9 mouse cellular contexts compared by ENCODE assay signal in genomic region chr7:126795387-126796317, GRCm38 (mm10). TPM values are rescaled to one million over a fixed set of nuclear protein-coding genes. Genes with fewer than 3 reads are reported as not detected.
A peak's percentile ranks its signal among the peaks of the same experiment; 100 is the strongest.
DNase-seq lines count a peak whose midpoint lies in the region; ATAC-seq lines count a peak whose summit lies in the region.
"Had no signal": no experiment of that assay in that cellular context is flagged by ENCODE, and none has a peak within 500 bp of the region (broad histone marks: within the 10 kb centered on the region; RNA-seq: fewer than 3 reads in every experiment).

No protein-coding gene starts in this region.

- peaks cover 12 to 37% of the 10 kb centered on the region in 2 experiments for H3K4me1 ChIP-seq in heart, embryonic 14.5 days (ENCODE audit: control insufficient read depth in 2 of 2, insufficient read depth in 2 of 2, low read length in 2 of 2)
- peaks cover 52% of the 10 kb centered on the region for H3K4me1 ChIP-seq in midbrain, embryonic 13.5 days (replicated peaks)
- peaks cover 54% of the 10 kb centered on the region for H3K4me1 ChIP-seq in midbrain, embryonic 15.5 days
- peaks cover 56% of the 10 kb centered on the region for H3K4me1 ChIP-seq in heart, embryonic 16.5 days (ENCODE audit: control insufficient read depth, insufficient read depth, low read length)

- H3K4me3 ChIP-seq in heart, embryonic 14.5 days (ENCODE audit: control insufficient read depth in 1 of 2, insufficient read depth in 1 of 2, low read depth in 1 of 2, low read length in 2 of 2) = 0 out of 4 replicates have a peak overlapping the region, but pooled peaks of 1 of the 2 experiments have one; percentile 72
- no peak overlapping the region for H3K4me3 ChIP-seq in midbrain, embryonic 13.5 days (replicated peaks)
- no peak overlapping the region for H3K4me3 ChIP-seq in midbrain, embryonic 15.5 days
- H3K4me3 ChIP-seq in heart, embryonic 16.5 days (ENCODE audit: low read length) = peak overlapping the region; percentile 80; the same call in 1 of the 2 replicates
- H3K4me3 ChIP-seq: liver, embryonic 15.5 days had no signal

- DNase-seq in heart, adult 9 months (ENCODE audit: low spot score in 2 of 2) = no peak

- no peak overlapping the region for H3K27ac ChIP-seq in heart, embryonic 14.5 days (replicated peaks in 1 of 2; ENCODE audit: control insufficient read depth in 1 of 2, insufficient read depth in 1 of 2, low read depth in 2 of 2, low read length in 2 of 2)
- H3K27ac ChIP-seq in midbrain, embryonic 13.5 days = no peak overlapping the region
- H3K27ac ChIP-seq in midbrain, embryonic 15.5 days = no peak overlapping the region
- H3K27ac ChIP-seq in heart, embryonic 16.5 days (ENCODE audit: low read length) = no peak overlapping the region

- no peak for ATAC-seq in heart, embryonic 14.5 days (ENCODE audit: insufficient number of reproducible peaks, insufficient read depth, low FRiP score, low read depth)
- no peak for ATAC-seq in midbrain, embryonic 13.5 days
- ATAC-seq in midbrain, embryonic 15.5 days (replicated peaks) = no peak
- ATAC-seq in heart, embryonic 16.5 days (replicated peaks; ENCODE audit: extremely low read depth, insufficient read depth, low FRiP score) = no peak
- ATAC-seq in megakaryocyte progenitor cell, adult 5-6 weeks (replicated peaks; ENCODE audit: poor library complexity) = no peak
- no peak for ATAC-seq in megakaryocyte-erythroid progenitor cell, adult 5-6 weeks (replicated peaks; ENCODE audit: low FRiP score, low TSS enrichment, poor library complexity, severe bottlenecking)

- peaks cover 43% of the 10 kb centered on the region for H3K36me3 ChIP-seq in heart, embryonic 14.5 days (ENCODE audit: control insufficient read depth, insufficient read depth, low read length)
- H3K36me3 ChIP-seq in midbrain, embryonic 13.5 days = peaks cover 29% of the 10 kb centered on the region
- H3K36me3 ChIP-seq in midbrain, embryonic 15.5 days (replicated peaks) = peaks cover 13% of the 10 kb centered on the region
- peaks cover 28% of the 10 kb centered on the region for H3K36me3 ChIP-seq in heart, embryonic 16.5 days (ENCODE audit: control insufficient read depth, insufficient read depth)

- 78% methylated on average over 16 of the region's 16 CpGs for WGBS in heart, embryonic 14.5 days
- WGBS in midbrain, embryonic 13.5 days = 81% methylated on average over 16 of the region's 16 CpGs
- 81% methylated on average over 16 of the region's 16 CpGs for WGBS in midbrain, embryonic 15.5 days
- WGBS in heart, embryonic 16.5 days = 77% methylated on average over 16 of the region's 16 CpGs

- H3K27me3 ChIP-seq in heart, embryonic 14.5 days (ENCODE audit: control insufficient read depth, insufficient read depth, low read length) = no peaks in the 10 kb centered on the region
- no peaks in the 10 kb centered on the region for H3K27me3 ChIP-seq in midbrain, embryonic 13.5 days
- no peaks in the 10 kb centered on the region for H3K27me3 ChIP-seq in midbrain, embryonic 15.5 days (replicated peaks)
- no peaks in the 10 kb centered on the region for H3K27me3 ChIP-seq in heart, embryonic 16.5 days (ENCODE audit: control insufficient read depth, insufficient read depth, low read length)
- H3K27me3 ChIP-seq: liver, embryonic 15.5 days had no signal

- peak overlapping the region; percentile 97; the same call in 1 of the 2 replicates for H3K9ac ChIP-seq in heart, embryonic 14.5 days (ENCODE audit: low read length)
- H3K9ac ChIP-seq in midbrain, embryonic 13.5 days (replicated peaks) = no peak overlapping the region
- H3K9ac ChIP-seq in midbrain, embryonic 15.5 days = no peak overlapping the region
- H3K9ac ChIP-seq in heart, embryonic 16.5 days (ENCODE audit: low read length) = no peak overlapping the region

- no peaks in the 10 kb centered on the region for H3K9me3 ChIP-seq in heart, embryonic 14.5 days (ENCODE audit: control insufficient read depth, low read length)
- no peaks in the 10 kb centered on the region for H3K9me3 ChIP-seq in midbrain, embryonic 13.5 days
- H3K9me3 ChIP-seq in midbrain, embryonic 15.5 days = no peaks in the 10 kb centered on the region
- no peaks in the 10 kb centered on the region for H3K9me3 ChIP-seq in heart, embryonic 16.5 days (replicated peaks; ENCODE audit: control insufficient read depth, low read length)
- H3K9me3 ChIP-seq: liver, embryonic 15.5 days had no signal

- H3K4me2 ChIP-seq in heart, embryonic 14.5 days (ENCODE audit: low read length) = peak overlapping the region; percentile 82
- 0 out of 2 replicates have a peak overlapping the region, but pooled peaks have one; percentile 82 for H3K4me2 ChIP-seq in midbrain, embryonic 13.5 days (replicated peaks)
- no peak overlapping the region for H3K4me2 ChIP-seq in midbrain, embryonic 15.5 days
- H3K4me2 ChIP-seq in heart, embryonic 16.5 days (ENCODE audit: low read depth, low read length) = peak overlapping the region; percentile 78

RNA-seq across cellular contexts. Expression of gene Fam57b, which starts 1.8 kb away (rescaled TPM):
- polyA plus RNA-seq in heart, embryonic 14.5 days (2014; fragmentation: Nextera tagmentation; extraction: Ambion mirVana) = 0.81 and 1.2 TPM in 2 replicates
- polyA plus RNA-seq in midbrain, embryonic 13.5 days (2015; fragmentation: Nextera tagmentation; extraction: Ambion mirVana) = 48.3 and 52.6 TPM in 2 replicates
- 60.4 and 65.4 TPM in 2 replicates for polyA plus RNA-seq in midbrain, embryonic 15.5 days (2015; fragmentation: Nextera tagmentation; extraction: Ambion mirVana)
- 0.86 and 1.4 TPM in 2 replicates for polyA plus RNA-seq in heart, embryonic 16.5 days (2015; fragmentation: Nextera tagmentation; extraction: Ambion mirVana)
- total RNA-seq in megakaryocyte progenitor cell, adult 5-6 weeks (2015) = not detected in 2 replicates
- total RNA-seq in megakaryocyte progenitor cell, adult 5-6 weeks (2017) = not detected in 2 replicates
- total RNA-seq in megakaryocyte-erythroid progenitor cell, adult 5-6 weeks (2014; fragmentation: Nextera tagmentation) = 0.61 TPM in 1 of 2 replicates, not detected in the other
- total RNA-seq in megakaryocyte-erythroid progenitor cell, adult 5-6 weeks (2017) = 0.42 TPM in 1 of 2 replicates, not detected in the other
- total RNA-seq: hematopoietic stem cell, adult 5-6 weeks had no signal
- polyA plus RNA-seq: liver, embryonic 15.5 days had no signal

RNA-seq across cellular contexts. Expression of gene Ppp4c, which starts 3.4 kb away (rescaled TPM):
- 132 and 146 TPM in 2 replicates for polyA plus RNA-seq in heart, embryonic 14.5 days (2014; fragmentation: Nextera tagmentation; extraction: Ambion mirVana)
- 224 and 241 TPM in 2 replicates for polyA plus RNA-seq in midbrain, embryonic 13.5 days (2015; fragmentation: Nextera tagmentation; extraction: Ambion mirVana)
- 191 and 192 TPM in 2 replicates for polyA plus RNA-seq in midbrain, embryonic 15.5 days (2015; fragmentation: Nextera tagmentation; extraction: Ambion mirVana)
- 133 and 159 TPM in 2 replicates for polyA plus RNA-seq in heart, embryonic 16.5 days (2015; fragmentation: Nextera tagmentation; extraction: Ambion mirVana)
- 209 and 216 TPM in 2 replicates for total RNA-seq in megakaryocyte progenitor cell, adult 5-6 weeks (2015)
- total RNA-seq in megakaryocyte progenitor cell, adult 5-6 weeks (2017) = 113 and 131 TPM in 2 replicates
- 176 and 189 TPM in 2 replicates for total RNA-seq in megakaryocyte-erythroid progenitor cell, adult 5-6 weeks (2014; fragmentation: Nextera tagmentation)
- total RNA-seq in megakaryocyte-erythroid progenitor cell, adult 5-6 weeks (2017) = 104 and 127 TPM in 2 replicates

RNA-seq across cellular contexts. Expression of gene Tbx6, which starts 14.4 kb away (rescaled TPM):
- 0.26 TPM in 1 of 2 replicates, not detected in the other for polyA plus RNA-seq in heart, embryonic 14.5 days (2014; fragmentation: Nextera tagmentation; extraction: Ambion mirVana)
- 0.36 and 0.49 TPM in 2 replicates for polyA plus RNA-seq in midbrain, embryonic 13.5 days (2015; fragmentation: Nextera tagmentation; extraction: Ambion mirVana)
- 0.37 and 0.57 TPM in 2 replicates for polyA plus RNA-seq in midbrain, embryonic 15.5 days (2015; fragmentation: Nextera tagmentation; extraction: Ambion mirVana)
- polyA plus RNA-seq in heart, embryonic 16.5 days (2015; fragmentation: Nextera tagmentation; extraction: Ambion mirVana) = 0.09 and 0.58 TPM in 2 replicates
- 0.34 and 0.42 TPM in 2 replicates for total RNA-seq in megakaryocyte progenitor cell, adult 5-6 weeks (2015)
- total RNA-seq in megakaryocyte progenitor cell, adult 5-6 weeks (2017) = 0.14 TPM in 1 of 2 replicates, not detected in the other
- total RNA-seq in megakaryocyte-erythroid progenitor cell, adult 5-6 weeks (2014; fragmentation: Nextera tagmentation) = 0.69 and 3.1 TPM in 2 replicates
- not detected in 2 replicates for total RNA-seq in megakaryocyte-erythroid progenitor cell, adult 5-6 weeks (2017)
- total RNA-seq: hematopoietic stem cell, adult 5-6 weeks had no signal

RNA-seq across cellular contexts. Expression of gene Ypel3, which starts 18.9 kb away (rescaled TPM):
- 102 and 121 TPM in 2 replicates for polyA plus RNA-seq in heart, embryonic 14.5 days (2014; fragmentation: Nextera tagmentation; extraction: Ambion mirVana)
- polyA plus RNA-seq in midbrain, embryonic 13.5 days (2015; fragmentation: Nextera tagmentation; extraction: Ambion mirVana) = 163 and 180 TPM in 2 replicates
- 201 and 224 TPM in 2 replicates for polyA plus RNA-seq in midbrain, embryonic 15.5 days (2015; fragmentation: Nextera tagmentation; extraction: Ambion mirVana)
- polyA plus RNA-seq in heart, embryonic 16.5 days (2015; fragmentation: Nextera tagmentation; extraction: Ambion mirVana) = 80.8 and 84.6 TPM in 2 replicates
- total RNA-seq in megakaryocyte progenitor cell, adult 5-6 weeks (2015) = 25.4 and 32.4 TPM in 2 replicates
- total RNA-seq in megakaryocyte progenitor cell, adult 5-6 weeks (2017) = 11.8 and 15.1 TPM in 2 replicates
- 26.6 and 40.6 TPM in 2 replicates for total RNA-seq in megakaryocyte-erythroid progenitor cell, adult 5-6 weeks (2014; fragmentation: Nextera tagmentation)
- 20.2 and 22.6 TPM in 2 replicates for total RNA-seq in megakaryocyte-erythroid progenitor cell, adult 5-6 weeks (2017)

RNA-seq across cellular contexts. Expression of gene Gdpd3, which starts 29.5 kb away (rescaled TPM):
- 0.67 and 2.7 TPM in 2 replicates for polyA plus RNA-seq in heart, embryonic 14.5 days (2014; fragmentation: Nextera tagmentation; extraction: Ambion mirVana)
- polyA plus RNA-seq in midbrain, embryonic 13.5 days (2015; fragmentation: Nextera tagmentation; extraction: Ambion mirVana) = 2.5 and 2.9 TPM in 2 replicates
- 2.2 and 2.3 TPM in 2 replicates for polyA plus RNA-seq in midbrain, embryonic 15.5 days (2015; fragmentation: Nextera tagmentation; extraction: Ambion mirVana)
- 0.75 and 1.00 TPM in 2 replicates for polyA plus RNA-seq in heart, embryonic 16.5 days (2015; fragmentation: Nextera tagmentation; extraction: Ambion mirVana)
- 8.4 and 13.3 TPM in 2 replicates for total RNA-seq in megakaryocyte progenitor cell, adult 5-6 weeks (2015)
- 7.1 and 7.7 TPM in 2 replicates for total RNA-seq in megakaryocyte progenitor cell, adult 5-6 weeks (2017)
- total RNA-seq in megakaryocyte-erythroid progenitor cell, adult 5-6 weeks (2014; fragmentation: Nextera tagmentation) = 0.26 and 2.5 TPM in 2 replicates
- total RNA-seq in megakaryocyte-erythroid progenitor cell, adult 5-6 weeks (2017) = 0.09 TPM in 1 of 2 replicates, not detected in the other

Comparison
In these comparisons a context has a peak if more than half of its experiments do, and no peak if none do; other contexts are left out.
1. RNA of gene Fam57b, which starts 1.8 kb away (polyA plus RNA-seq): 60.4 to 65.4 TPM in midbrain, embryonic 15.5 days and 48.3 to 52.6 TPM in midbrain, embryonic 13.5 days; 0.86 to 1.4 TPM in heart, embryonic 16.5 days and 0.81 to 1.2 TPM in heart, embryonic 14.5 days; every median in the first group is over 10 times any median in the second.